Mouse (Mus musculus): ENCODE measurements around the gene Ush1g. TPM values are rescaled to one million over a fixed set of nuclear protein-coding genes. Genes with fewer than 3 reads are reported as not detected.
A peak's percentile ranks its signal among the peaks of the same experiment; 100 is the strongest.

Gene Ush1g
- polyA plus RNA-seq, 1 experiment from 2014 or later: not detected

GRCm38 (mm10) chr11:115278176-115278575 is 43.7 kb downstream of the Ush1g start:
- Histone ChIP-seq H3K4me2 (replicated peaks; ENCODE audit: low read depth, low read length) (peak overlapping the region; percentile 70; the same call in 1 of the 2 replicates), H3K9ac (replicated peaks; ENCODE audit: low read depth) (no peak overlapping the region), H3K36me3 (ENCODE audit: insufficient read depth, low read length) (no peaks in the 10 kb centered on the region), H3K4me1 (ENCODE audit: insufficient read depth, low read depth, low read length) (peaks cover 10% of the 10 kb centered on the region; the same call in 1 of the 2 replicates), H3K27me3 (replicated peaks; ENCODE audit: insufficient read depth, low read length) (no peaks in the 10 kb centered on the region), H3K9me3 (ENCODE audit: low read length) (no peaks in the 10 kb centered on the region), H3K27ac (ENCODE audit: low read length) (no peak overlapping the region), H3K4me3 (ENCODE audit: low read depth, low read length) (no peak overlapping the region)
- ATAC-seq: no peak
- TF ChIP-seq CTCF (IDR thresholded peaks at IDR 0.05) (no peak), EP300 (IDR thresholded peaks at IDR 0.05) (no peak)
- 70% methylated on average over 6 of the region's 6 CpGs for WGBS
- no peak for DNase-seq (ENCODE audit: low spot score)

- ATAC-seq: no peak
- TF ChIP-seq CTCF (IDR thresholded peaks at IDR 0.05) (no peak), EP300 (IDR thresholded peaks at IDR 0.05) (no peak)
These were observed 44.3 kb downstream of the Ush1g start for GRCm38 (mm10) chr11:115277604-115277975.

GRCm38 (mm10) chr11:115276780-115277603 is 44.8 kb downstream of the Ush1g start, which contains the start of gene Fdxr:
Gene Fdxr (minus strand): TSS chr11:115277050.
- ATAC-seq: peak; percentile 97
- Histone ChIP-seq H3K4me3 (ENCODE audit: low read depth, low read length) (peak within 1 kb of the TSS; percentile 55), H3K27me3 (replicated peaks; ENCODE audit: insufficient read depth, low read length) (no peaks in the 10 kb centered on the region), H3K36me3 (ENCODE audit: insufficient read depth, low read length) (no peaks in the 10 kb centered on the region), H3K9me3 (ENCODE audit: low read length) (no peaks in the 10 kb centered on the region), H3K9ac (replicated peaks; ENCODE audit: low read depth) (peak within 1 kb of the TSS; percentile 43), H3K27ac (ENCODE audit: low read length) (peak within 1 kb of the TSS; percentile 85), H3K4me1 (ENCODE audit: insufficient read depth, low read depth, low read length) (peaks cover 10% of the 10 kb centered on the region; the same call in 1 of the 2 replicates), H3K4me2 (replicated peaks; ENCODE audit: low read depth, low read length) (peak within 1 kb of the TSS; percentile 87)
- DNase-seq (ENCODE audit: low spot score): peak; percentile 100
- peak; percentile 36; the same call in 1 of the 2 replicates for TF ChIP-seq CTCF (IDR thresholded peaks at IDR 0.05)
- peak; percentile 92 for TF ChIP-seq EP300 (IDR thresholded peaks at IDR 0.05)
- 0% methylated on average over 42 of the region's 42 CpGs for WGBS

More at GRCm38 (mm10) chr11:115277604-115277975, 44.3 kb downstream of the Ush1g start:
- no peak for DNase-seq (ENCODE audit: low spot score)
- Histone ChIP-seq H3K9ac (replicated peaks; ENCODE audit: low read depth) (peak overlapping the region; percentile 43), H3K9me3 (ENCODE audit: low read length) (no peaks in the 10 kb centered on the region), H3K27ac (ENCODE audit: low read length) (peak overlapping the region; percentile 85), H3K4me2 (replicated peaks; ENCODE audit: low read depth, low read length) (peak overlapping the region; percentile 70), H3K36me3 (ENCODE audit: insufficient read depth, low read length) (no peaks in the 10 kb centered on the region), H3K27me3 (replicated peaks; ENCODE audit: insufficient read depth, low read length) (no peaks in the 10 kb centered on the region), H3K4me1 (ENCODE audit: insufficient read depth, low read depth, low read length) (peaks cover 10% of the 10 kb centered on the region; the same call in 1 of the 2 replicates), H3K4me3 (ENCODE audit: low read depth, low read length) (peak overlapping the region; percentile 53)
- 20% methylated on average over 7 of the region's 7 CpGs for WGBS

GRCm38 (mm10) chr11:115275954-115276353 is 45.9 kb downstream of the Ush1g start:
- no peak overlapping the region for H3K9ac ChIP-seq (replicated peaks; ENCODE audit: low read depth)
- WGBS: 58% methylated on average over 3 of the region's 3 CpGs
- TF ChIP-seq EP300 (IDR thresholded peaks at IDR 0.05): no peak
- no peak for TF ChIP-seq CTCF (IDR thresholded peaks at IDR 0.05)

GRCm38 (mm10) chr11:115275509-115275908 is 46.3 kb downstream of the Ush1g start:
- no peak overlapping the region for H3K4me3 ChIP-seq (ENCODE audit: low read depth, low read length)
- no peak overlapping the region for H3K27ac ChIP-seq (ENCODE audit: low read length)
- no peak for TF ChIP-seq CTCF (IDR thresholded peaks at IDR 0.05)
- TF ChIP-seq EP300 (IDR thresholded peaks at IDR 0.05): no peak
- no peaks in the 10 kb centered on the region for H3K9me3 ChIP-seq (ENCODE audit: low read length)
- H3K9ac ChIP-seq (replicated peaks; ENCODE audit: low read depth): no peak overlapping the region
- no peaks in the 10 kb centered on the region for H3K36me3 ChIP-seq (ENCODE audit: insufficient read depth, low read length)
- DNase-seq (ENCODE audit: low spot score): no peak
- H3K4me1 ChIP-seq (ENCODE audit: insufficient read depth, low read depth, low read length): peaks cover 10% of the 10 kb centered on the region; the same call in 1 of the 2 replicates
- no peak for ATAC-seq
- no peaks in the 10 kb centered on the region for H3K27me3 ChIP-seq (replicated peaks; ENCODE audit: insufficient read depth, low read length)
- 69% methylated on average over 6 of the region's 6 CpGs for WGBS
- no peak overlapping the region for H3K4me2 ChIP-seq (replicated peaks; ENCODE audit: low read depth, low read length)

More at GRCm38 (mm10) chr11:115275954-115276353, 45.9 kb downstream of the Ush1g start:
- Histone ChIP-seq H3K27ac (ENCODE audit: low read length) (no peak overlapping the region), H3K36me3 (ENCODE audit: insufficient read depth, low read length) (no peaks in the 10 kb centered on the region), H3K4me2 (replicated peaks; ENCODE audit: low read depth, low read length) (peak overlapping the region; percentile 87), H3K4me3 (ENCODE audit: low read depth, low read length) (no peak overlapping the region), H3K27me3 (replicated peaks; ENCODE audit: insufficient read depth, low read length) (no peaks in the 10 kb centered on the region), H3K4me1 (ENCODE audit: insufficient read depth, low read depth, low read length) (peaks cover 10% of the 10 kb centered on the region; the same call in 1 of the 2 replicates), H3K9me3 (ENCODE audit: low read length) (no peaks in the 10 kb centered on the region)
- ATAC-seq: no peak
- no peak for DNase-seq (ENCODE audit: low spot score)

GRCm38 (mm10) chr11:115274771-115275170 is 47.1 kb downstream of the Ush1g start:
- no peak overlapping the region for H3K27ac ChIP-seq (ENCODE audit: low read length)
- no peak overlapping the region for H3K4me2 ChIP-seq (replicated peaks; ENCODE audit: low read depth, low read length)
- H3K4me3 ChIP-seq (ENCODE audit: low read depth, low read length): no peak overlapping the region
- DNase-seq (ENCODE audit: low spot score) (no peak), ATAC-seq (no peak)
- no peak overlapping the region for H3K9ac ChIP-seq (replicated peaks; ENCODE audit: low read depth)
- WGBS: 90% methylated on average over 6 of the region's 6 CpGs
- peaks cover 10% of the 10 kb centered on the region; the same call in 1 of the 2 replicates for H3K4me1 ChIP-seq (ENCODE audit: insufficient read depth, low read depth, low read length)
- TF ChIP-seq CTCF (IDR thresholded peaks at IDR 0.05) (no peak), EP300 (IDR thresholded peaks at IDR 0.05) (no peak)
- no peaks in the 10 kb centered on the region for H3K36me3 ChIP-seq (ENCODE audit: insufficient read depth, low read length)
- no peaks in the 10 kb centered on the region for H3K27me3 ChIP-seq (replicated peaks; ENCODE audit: insufficient read depth, low read length)
- no peaks in the 10 kb centered on the region for H3K9me3 ChIP-seq (ENCODE audit: low read length)

Measured in lung, postnatal 0 days (tissue).